Mouse (Mus musculus): ENCODE measurements around the gene Atn1. TPM values are rescaled to one million over a fixed set of nuclear protein-coding genes. Genes with fewer than 3 reads are reported as not detected.
A peak's percentile ranks its signal among the peaks of the same experiment; 100 is the strongest.

Atn1 gene
- polyA plus RNA-seq, 1 experiment from 2014 or later = 20.3 TPM

- Histone ChIP-seq H3K9ac (no peak overlapping the region), H3K36me3 (peaks cover 67% of the 10 kb centered on the region), H3K9me3 (replicated peaks) (no peaks in the 10 kb centered on the region), H3K27ac (no peak overlapping the region), H3K4me3 (no peak overlapping the region), H3K4me2 (replicated peaks) (no peak overlapping the region), H3K4me1 (no peaks in the 10 kb centered on the region), H3K27me3 (no peaks in the 10 kb centered on the region)
- 87% methylated on average over 11 of the region's 11 CpGs for whole genome bisulfite sequencing
- ATAC-seq (ENCODE audit: low FRiP score) = no peak
Observed at GRCm38 (mm10) chr6:124699962-124700610, 56.2 kb downstream of the Atn1 start.

- no peak overlapping the region for H3K27ac ChIP-seq
- H3K27me3 ChIP-seq = no peaks in the 10 kb centered on the region
- H3K9ac ChIP-seq = no peak overlapping the region
- no peak for ATAC-seq (ENCODE audit: low FRiP score)
- WGBS = 84% methylated on average over 4 of the region's 4 CpGs
- H3K36me3 ChIP-seq = peaks cover 60% of the 10 kb centered on the region
- H3K4me1 ChIP-seq = no peaks in the 10 kb centered on the region
- no peaks in the 10 kb centered on the region for H3K9me3 ChIP-seq (replicated peaks)
- H3K4me3 ChIP-seq = no peak overlapping the region
- H3K4me2 ChIP-seq (replicated peaks) = no peak overlapping the region
Observed at GRCm38 (mm10) chr6:124699366-124699765, 57.0 kb downstream of the Atn1 start.

- no peak overlapping the region for H3K4me2 ChIP-seq (replicated peaks)
- ATAC-seq (ENCODE audit: low FRiP score) = no peak
- WGBS = 85% methylated on average over 6 of the region's 6 CpGs
- no peaks in the 10 kb centered on the region for H3K27me3 ChIP-seq
- H3K9me3 ChIP-seq (replicated peaks) = no peaks in the 10 kb centered on the region
- no peak overlapping the region for H3K9ac ChIP-seq
- no peak overlapping the region for H3K4me3 ChIP-seq
- H3K36me3 ChIP-seq = peaks cover 54% of the 10 kb centered on the region
- peaks cover 5% of the 10 kb centered on the region; the same call in 1 of the 2 replicates for H3K4me1 ChIP-seq
- H3K27ac ChIP-seq = no peak overlapping the region
Observed at GRCm38 (mm10) chr6:124698751-124699150, 57.6 kb downstream of the Atn1 start.

- Histone ChIP-seq H3K4me2 (replicated peaks) (no peak overlapping the region), H3K36me3 (peaks cover 32% of the 10 kb centered on the region), H3K27me3 (no peaks in the 10 kb centered on the region), H3K4me1 (peaks cover 8% of the 10 kb centered on the region; the same call in 1 of the 2 replicates), H3K9me3 (replicated peaks) (no peaks in the 10 kb centered on the region), H3K27ac (no peak overlapping the region), H3K4me3 (no peak overlapping the region), H3K9ac (no peak overlapping the region)
- no peak for ATAC-seq (ENCODE audit: low FRiP score)
- WGBS = 88% methylated on average over 7 of the region's 7 CpGs
Observed at GRCm38 (mm10) chr6:124696441-124697150, 59.7 kb downstream of the Atn1 start.

GRCm38 (mm10) chr6:124694166-124694955 lies 62.0 kb downstream of the Atn1 start:
- Histone ChIP-seq H3K27me3 (no peaks in the 10 kb centered on the region), H3K4me3 (no peak overlapping the region), H3K4me1 (peaks cover 8% of the 10 kb centered on the region; the same call in 1 of the 2 replicates), H3K9ac (no peak overlapping the region), H3K4me2 (replicated peaks) (no peak overlapping the region), H3K36me3 (peaks cover 17% of the 10 kb centered on the region), H3K9me3 (replicated peaks) (no peaks in the 10 kb centered on the region), H3K27ac (no peak overlapping the region)
- 72% methylated on average over 15 of the region's 15 CpGs for WGBS
- no peak for ATAC-seq (ENCODE audit: low FRiP score)

GRCm38 (mm10) chr6:124693243-124693981 lies 62.9 kb downstream of the Atn1 start:
- no peak overlapping the region for H3K4me3 ChIP-seq
- peaks cover 8% of the 10 kb centered on the region; the same call in 1 of the 2 replicates for H3K4me1 ChIP-seq
- ATAC-seq (ENCODE audit: low FRiP score) = no peak
- H3K9ac ChIP-seq = no peak overlapping the region
- H3K27ac ChIP-seq = 0 out of 2 replicates have a peak overlapping the region, but pooled peaks have one; percentile 44
- H3K9me3 ChIP-seq (replicated peaks) = no peaks in the 10 kb centered on the region
- H3K36me3 ChIP-seq = peaks cover 12% of the 10 kb centered on the region; the same call in 1 of the 2 replicates
- no peaks in the 10 kb centered on the region for H3K27me3 ChIP-seq
- H3K4me2 ChIP-seq (replicated peaks) = no peak overlapping the region
- 75% methylated on average over 15 of the region's 15 CpGs for WGBS

MicroRNA genes within 50 kb of the gene (microRNA counts, 519-probe panel; counts per million panel counts)
- 2,524 counts per million, percentile 65 among the panel's probes with 10 or more counts for microRNA mmu-miR-141
- 4,302 counts per million, percentile 84 among the panel's probes with 10 or more counts for microRNA mmu-miR-200c

Small RNAs within 50 kb of the gene (microRNA-seq; reads per million reads assigned to microRNA genes)
- gene Mir141 (146 reads per million, percentile 52 among the genes with 10 or more reads in this experiment), gene Mir200c (799 reads per million, percentile 72 among the genes with 10 or more reads in this experiment)

Other genes starting within 250 kb of the Atn1 start
- gene C1ra, start 244.1 kb downstream of the Atn1 start, polyA plus RNA-seq (2016; fragmentation: Nextera tagmentation; extraction: Ambion mirVana) = 0.14 and 0.49 TPM in 2 replicates
- 0.65 and 1.0 TPM in 2 replicates for gene C1s1, start 214.2 kb downstream of the Atn1 start, polyA plus RNA-seq (2016; fragmentation: Nextera tagmentation; extraction: Ambion mirVana)
- not detected in 2 replicates for gene C1rb, start 186.2 kb downstream of the Atn1 start, polyA plus RNA-seq (2016; fragmentation: Nextera tagmentation; extraction: Ambion mirVana)
- gene C1s2, start 120.4 kb downstream of the Atn1 start, polyA plus RNA-seq (2016; fragmentation: Nextera tagmentation; extraction: Ambion mirVana) = not detected in 2 replicates
- gene Lpcat3, start 93.5 kb downstream of the Atn1 start, polyA plus RNA-seq (2016; fragmentation: Nextera tagmentation; extraction: Ambion mirVana) = 45.3 and 48.6 TPM in 2 replicates
- gene Emg1, start 44.3 kb downstream of the Atn1 start, polyA plus RNA-seq (2016; fragmentation: Nextera tagmentation; extraction: Ambion mirVana) = 131 and 138 TPM in 2 replicates
- gene Phb2, start 44.2 kb downstream of the Atn1 start, polyA plus RNA-seq (2016; fragmentation: Nextera tagmentation; extraction: Ambion mirVana) = 291 and 292 TPM in 2 replicates
- gene Ptpn6, start 17.8 kb downstream of the Atn1 start, polyA plus RNA-seq (2016; fragmentation: Nextera tagmentation; extraction: Ambion mirVana) = 5.6 TPM in 2 replicates
- gene Grcc10, start 15.2 kb downstream of the Atn1 start, polyA plus RNA-seq (2016; fragmentation: Nextera tagmentation; extraction: Ambion mirVana) = 519 and 565 TPM in 2 replicates
- not detected in 2 replicates for gene Gm45234, start 503 bp downstream of the Atn1 start, polyA plus RNA-seq (2016; fragmentation: Nextera tagmentation; extraction: Ambion mirVana)
- 18.7 and 19.6 TPM in 2 replicates for gene Eno2, start 13.1 kb upstream of the Atn1 start, polyA plus RNA-seq (2016; fragmentation: Nextera tagmentation; extraction: Ambion mirVana)
- 3.9 and 5.2 TPM in 2 replicates for gene Lrrc23, start 23.2 kb upstream of the Atn1 start, polyA plus RNA-seq (2016; fragmentation: Nextera tagmentation; extraction: Ambion mirVana)
- gene Spsb2, start 52.1 kb upstream of the Atn1 start, polyA plus RNA-seq (2016; fragmentation: Nextera tagmentation; extraction: Ambion mirVana) = 8.7 and 9.2 TPM in 2 replicates
- 481 and 483 TPM in 2 replicates for gene Tpi1, start 57.8 kb upstream of the Atn1 start, polyA plus RNA-seq (2016; fragmentation: Nextera tagmentation; extraction: Ambion mirVana)
- 200 and 202 TPM in 2 replicates for gene Usp5, start 73.0 kb upstream of the Atn1 start, polyA plus RNA-seq (2016; fragmentation: Nextera tagmentation; extraction: Ambion mirVana)
- 111 and 120 TPM in 2 replicates for gene Cdca3, start 73.0 kb upstream of the Atn1 start, polyA plus RNA-seq (2016; fragmentation: Nextera tagmentation; extraction: Ambion mirVana)
- gene Gnb3, start 83.8 kb upstream of the Atn1 start, polyA plus RNA-seq (2016; fragmentation: Nextera tagmentation; extraction: Ambion mirVana) = 0.52 and 0.92 TPM in 2 replicates
- 34.5 and 39.6 TPM in 2 replicates for gene P3h3, start 101.2 kb upstream of the Atn1 start, polyA plus RNA-seq (2016; fragmentation: Nextera tagmentation; extraction: Ambion mirVana)
- gene Gpr162, start 107.5 kb upstream of the Atn1 start, polyA plus RNA-seq (2016; fragmentation: Nextera tagmentation; extraction: Ambion mirVana) = 11.3 and 12.7 TPM in 2 replicates
- 0.06 TPM in 1 of 2 replicates, not detected in the other for gene Cd4, start 131.7 kb upstream of the Atn1 start, polyA plus RNA-seq (2016; fragmentation: Nextera tagmentation; extraction: Ambion mirVana)
- gene Lag3, start 155.2 kb upstream of the Atn1 start, polyA plus RNA-seq (2016; fragmentation: Nextera tagmentation; extraction: Ambion mirVana) = 1.9 and 2.1 TPM in 2 replicates
- gene Ptms, start 163.6 kb upstream of the Atn1 start, polyA plus RNA-seq (2016; fragmentation: Nextera tagmentation; extraction: Ambion mirVana) = 637 and 707 TPM in 2 replicates
- 462 and 488 TPM in 2 replicates for gene Mlf2, start 174.9 kb upstream of the Atn1 start, polyA plus RNA-seq (2016; fragmentation: Nextera tagmentation; extraction: Ambion mirVana)
- gene Cops7a, start 209.0 kb upstream of the Atn1 start, polyA plus RNA-seq (2016; fragmentation: Nextera tagmentation; extraction: Ambion mirVana) = 99.5 and 101 TPM in 2 replicates
- gene Pianp, start 240.2 kb upstream of the Atn1 start, polyA plus RNA-seq (2016; fragmentation: Nextera tagmentation; extraction: Ambion mirVana) = 8.6 and 8.9 TPM in 2 replicates